Mouse (Mus musculus) heart, adult 9 months (tissue): Measurements from ENCODE around the gene Rsph3b.
"Not testable (repeated sequence)": the region's sequence is repeated elsewhere in the genome, so short reads cannot be mapped to it uniquely, and the experiment has no call there.

Source experiments
- DNase-seq, 2 experiments: peaks; one replicate each; pipeline ENCODE4 v3.0.0; 2022; ENCODE audit warnings: low spot score in 2 of 2

The Rsph3b gene

GRCm38 (mm10) chr17:6947984-6948768, at the start of gene Rsph3b:
Gene Rsph3b (minus strand): TSS chr17:6948682.
- peak; percentile 84 to 86 for DNase-seq

GRCm38 (mm10) chr17:6997778-6998490, 49.5 kb upstream of the Rsph3b start:
- not testable (repeated sequence) for DNase-seq

- DNase-seq, result not testable (repeated sequence)
Observed at GRCm38 (mm10) chr17:6996826-6997225, 48.3 kb upstream of the Rsph3b start.

GRCm38 (mm10) chr17:6995504-6995903, 47.0 kb upstream of the Rsph3b start:
- DNase-seq, result not testable (repeated sequence)

- not testable (repeated sequence) for DNase-seq
Observed at GRCm38 (mm10) chr17:6986118-6986517, 37.6 kb upstream of the Rsph3b start.

GRCm38 (mm10) chr17:6980144-6980543, 31.7 kb upstream of the Rsph3b start:
- DNase-seq, result not testable (repeated sequence)

- DNase-seq, result not testable (repeated sequence)
Observed at GRCm38 (mm10) chr17:6979380-6979779, 30.9 kb upstream of the Rsph3b start.

GRCm38 (mm10) chr17:6978287-6979248, 30.1 kb upstream of the Rsph3b start, which contains the start of gene Gm49721:
Gene Gm49721 (plus strand): TSS chr17:6978904.
- peak; percentile 84 for DNase-seq

- DNase-seq, result not testable (repeated sequence)
Observed at GRCm38 (mm10) chr17:6974985-6975384, 26.5 kb upstream of the Rsph3b start.

GRCm38 (mm10) chr17:6972836-6973396, 24.4 kb upstream of the Rsph3b start:
- DNase-seq, result not testable (repeated sequence)

- DNase-seq, result not testable (repeated sequence)
Observed at GRCm38 (mm10) chr17:6971238-6971637, 22.8 kb upstream of the Rsph3b start.

GRCm38 (mm10) chr17:6970334-6970733, 21.9 kb upstream of the Rsph3b start, which contains the start of gene Rnaset2b:
Gene Rnaset2b (plus strand): TSS chr17:6970634.
- DNase-seq, result not testable (repeated sequence)

GRCm38 (mm10) chr17:6967673-6968072, 19.2 kb upstream of the Rsph3b start:
- not testable (repeated sequence) for DNase-seq

GRCm38 (mm10) chr17:6965364-6965763, 16.9 kb upstream of the Rsph3b start:
- not testable (repeated sequence) for DNase-seq

GRCm38 (mm10) chr17:6962936-6963335, 14.5 kb upstream of the Rsph3b start:
- DNase-seq, result not testable (repeated sequence)

- not testable (repeated sequence) for DNase-seq
Observed at GRCm38 (mm10) chr17:6962339-6962738, 13.9 kb upstream of the Rsph3b start.

GRCm38 (mm10) chr17:6961181-6962000, 12.9 kb upstream of the Rsph3b start:
- DNase-seq, result peak; percentile 44 to 69

- peak; percentile 53 for DNase-seq
Observed at GRCm38 (mm10) chr17:6960776-6961175, 12.3 kb upstream of the Rsph3b start, which contains the start of gene Tagap1. Gene Tagap1 (minus strand): TSS chr17:6961156.

GRCm38 (mm10) chr17:6960349-6960748, 11.9 kb upstream of the Rsph3b start:
- not testable (repeated sequence) for DNase-seq
